Mouse (Mus musculus) embryonic fibroblast, embryonic 13.5 days (primary cell): ENCODE data around the gene Cx3cr1.

Experiments
- CTCF ChIP-seq: IDR thresholded peaks from 2 replicates; pipeline ENCODE4 v1.5.1; 2011; ENCODE audit warnings: mild to moderate bottlenecking, control low read depth, low read length, moderate library complexity, borderline replicate concordance; ENCODE audit not compliant: insufficient read depth
- POLR2A ChIP-seq: IDR thresholded peaks from 2 replicates; pipeline ENCODE4 v1.6.1; 2011; ENCODE audit warnings: low read depth, mild to moderate bottlenecking, control low read depth, low read length, moderate library complexity

- TF ChIP-seq CTCF (peak; percentile 92), POLR2A (no peak)
These were observed 106.6 kb downstream of the Cx3cr1 start for GRCm38 (mm10) chr9:119962987-119963667.
